Mouse (Mus musculus) layer of hippocampus, postnatal 36 days (tissue): ENCODE measurements around the gene Sgk2. TPM values are rescaled to one million over a fixed set of nuclear protein-coding genes. Genes with fewer than 3 reads are reported as not detected.
"Not testable (repeated sequence)": the region's sequence is repeated elsewhere in the genome, so short reads cannot be mapped to it uniquely, and the experiment has no call there.

Experiments used
- DNase-seq, 2 experiments: peaks; one replicate each; pipeline ENCODE4 v3.0.0; 2022
- total RNA-seq, 2 experiments: library from RNA; stranded (reverse); gene quantifications; 2 replicates each; pipeline ENCODE4 v1.2.3; 2021

Sgk2 gene
- total RNA-seq, 2 experiments from 2014 or later = 1.1 to 1.9 TPM

DNA sequence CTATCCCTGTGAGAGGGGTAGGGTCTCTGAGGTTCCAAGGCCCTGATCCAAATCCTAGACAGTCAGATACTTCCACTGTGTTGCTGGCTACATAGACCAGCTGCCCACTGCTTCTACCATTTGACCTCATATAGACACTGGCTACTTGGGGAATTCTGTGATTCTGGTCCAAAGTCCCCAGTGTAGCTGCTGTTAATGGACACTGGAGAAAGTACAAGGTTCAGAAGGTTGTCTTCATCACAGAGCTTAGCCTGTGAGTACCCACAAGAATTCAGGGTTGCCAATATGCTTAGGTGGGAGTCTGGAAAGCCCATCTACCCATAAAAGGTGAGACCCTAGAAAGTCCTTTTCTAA lies 4.9 kb downstream of the Sgk2 start:
- no peak for DNase-seq

DNA sequence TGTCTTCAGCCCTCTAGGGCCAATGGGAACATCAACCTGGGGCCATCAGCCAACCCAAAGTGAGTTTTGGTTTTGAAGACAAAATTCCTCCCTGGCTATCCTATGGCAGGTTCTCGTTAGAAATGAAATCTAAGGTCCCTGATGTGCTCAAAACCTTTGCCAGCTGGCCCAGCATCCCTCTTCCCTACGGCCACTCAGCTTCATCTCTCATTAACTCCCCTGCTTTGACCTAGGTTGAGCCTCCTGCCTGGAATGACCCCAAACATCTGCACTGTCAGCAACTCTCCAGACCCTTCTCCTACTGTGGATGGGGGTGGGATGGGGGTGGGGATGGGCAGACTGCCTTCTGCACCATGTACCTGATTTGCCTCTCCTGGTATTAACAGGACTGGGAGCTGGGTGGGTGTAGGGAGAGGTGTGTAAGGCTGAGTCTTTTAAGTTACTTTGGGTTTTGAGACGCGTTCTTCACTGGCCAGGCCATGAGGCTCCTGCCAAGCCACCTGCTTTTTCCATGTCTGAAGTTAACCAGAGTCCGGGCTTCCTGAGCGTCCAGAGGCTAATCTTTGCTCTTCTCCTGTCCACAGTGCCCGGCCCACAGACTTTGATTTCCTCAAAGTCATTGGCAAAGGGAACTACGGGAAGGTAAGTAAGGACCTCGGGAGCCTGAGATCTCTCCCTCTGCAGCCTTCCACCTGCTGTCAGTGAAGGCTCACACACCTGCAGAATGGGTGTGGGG lies 6.9 kb downstream of the Sgk2 start:
- DNase-seq = no peak

DNA sequence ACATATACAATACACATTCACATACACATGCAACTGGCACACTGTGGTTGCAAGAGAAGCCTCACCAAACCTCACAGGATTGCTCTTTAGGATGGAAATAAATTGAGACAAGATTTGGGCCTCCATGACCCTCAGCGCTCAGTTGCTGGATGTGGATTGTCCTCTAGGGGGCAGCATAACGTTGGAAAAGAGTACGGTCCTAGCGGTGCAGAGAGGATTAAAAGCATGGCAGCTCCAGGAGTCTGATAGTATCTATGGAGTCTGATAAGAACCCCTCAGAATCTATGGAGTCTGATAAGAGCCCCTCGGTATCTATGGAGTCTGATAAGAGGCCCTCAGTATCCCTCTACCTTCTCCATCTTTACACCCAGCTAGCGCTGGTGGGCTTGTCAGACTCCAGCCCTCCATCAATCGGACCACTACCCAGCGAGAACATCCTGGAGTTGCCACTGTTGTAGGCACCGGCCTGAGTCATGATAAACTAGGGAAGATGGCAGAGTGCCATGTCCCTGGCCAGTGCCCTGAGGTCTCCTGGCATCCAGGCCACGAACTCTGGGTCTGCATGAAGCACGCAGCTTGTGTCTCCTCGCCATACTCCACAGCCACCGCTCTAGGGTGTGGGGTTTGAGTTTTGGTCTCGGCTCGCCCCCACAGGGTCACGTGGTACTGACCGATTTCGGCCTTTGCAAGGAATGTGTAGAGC lies 11.5 kb downstream of the Sgk2 start:
- DNase-seq = peak; percentile 45 to 66

DNA sequence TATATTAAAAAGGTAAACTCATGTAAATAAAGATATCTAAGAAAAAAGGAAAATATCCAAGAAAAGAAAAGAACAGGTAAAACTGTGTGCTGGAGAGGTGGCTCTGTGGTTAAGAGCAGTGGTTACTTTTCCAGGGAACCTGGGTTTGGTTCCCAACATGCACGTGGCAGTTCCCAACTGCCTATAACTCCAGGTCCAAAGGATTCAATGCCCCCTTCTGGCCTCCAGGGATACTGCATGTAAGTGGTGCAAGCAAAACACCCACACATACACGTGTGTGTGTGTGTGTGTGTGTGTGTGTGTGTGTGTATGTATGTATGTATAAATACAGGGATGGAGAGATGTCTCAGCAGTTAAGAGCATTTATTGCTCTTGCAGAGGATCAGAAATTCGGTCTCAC lies 12.6 kb downstream of the Sgk2 start:
- DNase-seq = no peak

DNA sequence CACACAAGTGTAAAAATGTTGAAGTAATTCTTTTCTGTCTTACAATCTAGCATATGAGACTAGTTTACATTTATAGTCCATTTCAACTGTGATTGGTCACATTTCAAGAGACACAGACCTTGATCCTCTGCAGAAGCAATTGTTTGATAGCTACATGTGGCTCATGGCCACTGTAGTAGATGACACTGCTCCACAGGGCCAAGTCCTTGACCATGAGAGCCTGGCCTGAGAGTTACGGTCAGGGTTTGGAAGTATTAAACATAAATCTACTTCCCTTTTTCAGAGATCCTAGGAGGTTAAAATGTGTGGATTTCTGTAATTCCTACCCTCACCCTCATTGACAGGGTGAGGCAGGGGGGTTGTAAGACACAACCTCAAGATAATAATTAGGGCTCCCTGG lies 13.9 kb downstream of the Sgk2 start:
- no peak for DNase-seq

DNA sequence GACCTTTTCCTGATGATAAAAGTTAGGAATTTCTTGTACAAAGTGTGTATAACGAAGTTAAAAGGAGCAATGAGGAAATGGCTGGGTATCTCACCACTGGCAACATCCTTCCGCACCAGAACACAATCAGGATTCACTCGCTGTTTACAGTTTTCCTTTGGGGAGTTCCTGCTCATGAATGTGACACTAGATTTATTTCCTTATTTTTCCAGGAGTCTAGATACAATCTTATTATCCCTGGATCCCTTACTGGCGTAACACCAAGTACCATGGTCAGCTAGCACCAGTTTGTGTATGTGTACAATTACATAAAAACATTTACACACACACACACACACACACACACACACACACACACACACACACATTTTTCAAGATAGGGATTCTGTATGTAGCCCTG lies 20.2 kb downstream of the Sgk2 start:
- DNase-seq = no peak

DNA sequence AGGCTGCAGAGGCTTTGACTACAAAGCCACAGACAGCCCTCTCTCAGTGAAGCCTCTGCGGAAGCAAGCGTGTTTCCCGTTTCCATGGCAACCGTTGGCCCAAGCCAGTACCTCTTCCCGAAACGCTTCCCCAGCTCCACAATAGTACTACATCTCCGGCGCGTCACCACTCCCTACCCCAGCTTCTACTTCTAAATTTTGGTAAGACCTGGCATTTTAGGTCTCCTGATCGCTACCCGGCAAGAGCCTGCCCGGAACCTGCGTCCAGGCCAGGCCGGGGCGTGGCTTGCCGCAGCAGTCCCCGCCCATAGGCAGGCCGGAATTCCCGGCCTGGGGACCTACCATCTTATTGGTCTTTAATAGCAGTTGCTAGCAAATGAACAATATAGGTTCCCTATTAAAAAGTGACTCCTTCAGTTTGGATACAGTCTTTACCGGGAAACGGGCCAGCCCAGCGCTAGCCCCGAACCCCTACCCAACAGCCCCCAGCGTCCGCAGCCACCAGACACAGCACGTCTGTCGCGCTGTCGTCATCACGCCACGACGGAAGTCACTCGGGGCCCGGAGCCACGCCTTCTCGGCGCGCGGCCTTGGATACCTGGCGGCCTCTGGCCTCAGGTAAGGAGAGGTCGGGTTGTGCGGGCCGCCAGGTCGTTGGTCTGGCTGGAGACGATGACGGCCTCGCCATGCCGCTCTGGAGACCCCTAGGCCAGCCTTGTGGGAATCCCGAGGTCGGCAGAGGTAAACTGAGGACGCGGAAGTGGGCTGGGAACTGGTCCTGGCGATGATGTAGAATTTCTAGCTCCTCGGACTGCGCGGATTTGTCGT lies 30.0 kb downstream of the Sgk2 start, which contains the start of gene Ift52:
Ift52 (plus strand) TSS at position 439 of the 828 bp plus-strand sequence.
- peak; percentile 91 to 95 for DNase-seq

DNA sequence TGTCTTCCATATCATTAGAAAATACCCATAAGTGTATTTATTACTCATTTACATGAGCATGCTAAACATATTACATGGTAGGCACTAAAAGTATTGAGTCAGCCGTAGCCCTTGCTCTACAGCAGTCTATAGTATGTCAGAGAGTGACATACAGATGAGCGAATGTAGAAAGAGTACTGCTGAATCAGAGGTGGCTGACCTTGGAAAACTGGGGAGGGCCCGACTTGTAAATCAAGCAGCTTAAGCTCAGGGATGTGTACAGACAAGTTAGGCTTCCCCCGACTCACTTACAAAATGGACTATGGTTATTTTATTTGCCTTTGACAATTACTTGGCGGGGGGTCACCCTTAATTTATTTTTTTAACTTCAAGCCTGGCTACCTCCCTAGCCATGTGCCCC lies 44.2 kb downstream of the Sgk2 start:
- no peak for DNase-seq

DNA sequence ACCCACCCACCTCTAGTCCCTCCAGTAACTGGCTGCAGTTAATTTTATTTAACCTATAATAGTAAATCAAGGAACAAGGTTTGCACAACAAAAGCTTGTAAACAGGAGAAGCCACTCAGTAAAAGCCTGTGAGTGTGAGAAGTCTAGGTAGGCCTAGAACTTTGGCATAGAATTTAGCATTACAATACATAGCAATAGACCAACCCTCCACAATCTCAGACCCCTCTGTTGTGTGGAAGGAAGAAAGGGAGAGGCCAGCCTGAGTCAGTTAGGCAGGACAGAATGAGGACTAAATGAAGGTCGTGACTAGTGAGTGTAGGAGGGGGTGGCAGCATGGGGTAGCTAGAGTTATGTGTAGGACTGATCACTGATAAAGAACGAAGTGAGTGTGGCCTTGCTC lies 44.6 kb downstream of the Sgk2 start:
- no peak for DNase-seq

DNA sequence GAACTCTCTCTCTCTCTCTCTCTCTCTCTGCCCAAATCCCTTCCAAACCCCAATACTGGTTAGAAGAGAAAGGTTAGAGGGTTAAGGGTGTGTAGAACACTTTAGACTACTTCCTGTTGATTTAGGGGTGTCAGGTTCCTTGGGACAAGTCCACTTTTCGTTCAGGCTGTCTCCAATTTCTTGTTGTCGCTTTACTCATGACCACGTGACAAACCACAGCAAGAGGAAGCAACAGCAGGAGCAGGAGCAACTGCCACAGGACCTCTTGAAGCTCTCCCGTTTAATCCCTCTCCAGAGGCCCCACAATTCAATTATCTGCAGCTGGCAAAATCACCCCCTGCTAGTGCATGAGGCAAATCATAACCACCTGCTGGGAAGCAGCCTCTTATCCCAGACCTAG lies 45.5 kb downstream of the Sgk2 start:
- DNase-seq = no peak

DNA sequence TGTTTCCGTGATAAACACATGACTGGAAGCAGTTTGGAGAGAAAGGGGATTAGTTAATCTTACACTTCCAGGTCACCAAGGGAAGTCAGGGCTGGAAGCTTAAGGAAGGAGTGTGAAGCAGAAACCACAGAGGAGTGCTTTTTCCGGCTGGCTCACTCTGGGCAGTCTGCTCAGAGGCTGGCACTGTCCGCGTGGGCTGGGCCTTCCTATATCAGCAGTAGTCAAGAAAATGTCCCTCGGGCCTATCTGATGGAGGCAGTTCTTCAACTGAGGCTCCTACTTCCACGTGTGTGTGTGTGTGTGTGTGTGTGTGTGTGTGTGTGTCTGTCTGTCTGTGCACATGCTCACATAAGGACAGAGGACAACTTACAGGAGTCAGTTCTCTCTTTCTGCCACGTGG lies 52.8 kb downstream of the Sgk2 start:
- DNase-seq = no peak

DNA sequence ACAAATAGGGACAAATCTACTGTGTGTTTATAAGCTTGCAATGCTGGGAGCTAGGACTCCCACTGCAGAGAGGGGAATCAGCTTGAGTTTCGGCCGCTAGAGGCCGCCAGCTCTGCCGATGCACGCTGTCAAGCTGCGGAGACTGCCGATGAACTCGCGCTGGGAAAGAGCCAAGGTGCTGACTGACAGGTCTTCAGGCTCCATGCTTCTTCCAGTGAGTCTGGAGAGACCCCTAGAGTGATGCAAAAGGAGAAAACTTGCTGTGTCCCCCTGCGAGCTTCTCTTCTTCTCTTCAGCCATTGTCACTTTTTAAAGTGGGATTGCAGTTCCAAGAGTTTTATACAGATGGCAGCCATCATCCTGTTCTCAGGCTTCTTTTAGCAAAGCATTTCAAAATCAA lies 61.0 kb downstream of the Sgk2 start:
- peak; percentile 74 for DNase-seq

DNA sequence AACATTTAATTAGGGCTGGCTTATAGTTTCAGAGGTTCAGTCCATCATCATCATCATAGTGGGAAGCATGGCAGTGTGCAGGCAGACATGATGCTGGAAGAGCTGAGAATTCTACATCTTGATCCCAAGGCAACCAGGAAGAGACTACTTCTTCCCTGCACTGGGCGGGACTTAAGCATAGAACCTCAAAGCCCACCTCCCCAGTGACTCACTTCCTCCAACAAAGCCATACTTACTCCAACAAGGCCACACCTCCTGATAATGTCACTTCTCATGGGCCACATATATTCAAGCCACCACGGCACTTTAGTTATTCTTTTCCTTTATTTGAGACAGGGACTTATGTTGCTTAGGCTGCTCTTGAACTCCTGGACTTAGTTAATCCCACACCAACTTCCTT lies 62.0 kb downstream of the Sgk2 start:
- no peak for DNase-seq

DNA sequence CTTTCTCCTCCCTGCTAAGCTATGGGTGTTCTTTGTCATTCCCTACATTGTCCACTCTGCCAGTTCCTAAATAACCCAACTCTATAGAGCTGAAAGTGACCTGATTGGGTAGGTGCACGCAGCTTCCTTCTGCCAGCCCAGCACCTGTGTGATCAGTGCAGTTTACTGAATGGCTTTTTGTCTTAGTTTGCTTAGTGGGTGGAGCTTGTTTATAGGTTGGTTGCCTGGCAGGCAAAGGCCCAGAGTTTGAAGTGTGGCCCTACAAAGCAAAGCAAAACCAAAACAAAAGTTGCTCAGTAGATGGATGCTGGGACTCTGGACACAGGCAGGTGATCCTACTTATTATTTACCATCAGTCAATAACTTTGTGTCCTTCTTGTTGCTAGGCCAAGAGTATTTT lies 64.6 kb downstream of the Sgk2 start:
- DNase-seq = no peak

DNA sequence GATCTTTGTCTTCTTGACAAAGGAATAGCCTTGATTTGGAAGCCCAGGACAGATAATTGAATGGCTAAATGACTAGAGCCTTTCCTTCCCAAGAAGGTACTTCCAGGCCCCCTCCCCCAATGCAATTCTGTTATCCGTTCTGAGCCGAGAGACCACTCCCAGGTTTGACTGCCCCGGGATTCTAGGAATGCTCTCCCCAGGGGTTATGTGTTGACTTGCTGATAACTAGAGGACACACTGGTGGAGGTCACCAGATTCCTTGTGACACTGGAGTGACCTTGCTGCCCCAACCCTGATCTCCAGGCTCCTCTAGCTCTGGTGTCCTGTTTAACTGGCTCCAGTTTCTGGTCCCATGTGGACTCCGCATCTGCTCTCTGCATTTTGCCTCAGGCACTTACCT lies 65.0 kb downstream of the Sgk2 start:
- no peak for DNase-seq

DNA sequence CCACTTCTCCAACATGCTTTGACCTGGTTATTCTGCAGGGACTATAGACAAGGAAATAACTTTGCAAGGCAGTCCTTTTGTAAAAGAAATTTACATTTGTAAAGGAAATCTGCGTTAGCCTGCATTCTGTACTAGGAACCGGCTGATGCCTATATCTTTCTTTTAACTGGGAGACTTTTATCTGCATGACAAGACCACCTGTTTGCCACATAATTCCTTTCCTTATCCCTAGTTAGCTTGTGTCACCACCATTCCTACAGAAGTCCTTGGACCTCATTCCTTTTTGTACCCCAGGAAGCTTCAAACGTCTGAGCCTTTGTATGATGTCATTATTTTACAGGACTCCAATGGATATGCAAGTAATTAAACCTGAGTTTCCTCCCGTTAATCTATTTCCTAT lies 65.7 kb downstream of the Sgk2 start:
- no peak for DNase-seq

DNA sequence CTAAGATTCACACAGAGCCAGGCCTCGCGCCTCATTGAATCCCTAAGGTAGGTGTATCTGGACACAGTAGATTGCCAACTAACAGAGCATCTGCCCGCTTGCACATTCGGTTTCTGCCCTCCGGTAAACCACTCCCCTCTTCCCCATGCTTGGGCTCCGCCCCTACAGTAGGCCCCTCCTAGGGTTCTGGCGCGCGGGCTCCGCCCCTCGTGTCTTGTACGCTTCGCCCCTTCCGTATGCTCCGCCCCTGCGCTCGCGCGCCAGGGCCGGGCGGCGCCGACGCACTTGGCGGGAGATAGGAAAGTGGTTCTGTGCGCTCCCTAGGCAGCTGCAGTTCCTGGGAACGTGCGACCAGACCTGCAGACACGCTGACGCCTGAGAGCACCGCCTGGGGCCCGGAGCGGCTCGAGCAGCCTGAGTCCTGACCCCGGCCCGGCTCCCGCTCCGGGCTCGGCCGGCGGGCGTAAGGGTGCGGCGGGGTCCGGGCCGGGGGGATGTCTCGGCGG lies 67.3 kb downstream of the Sgk2 start, which contains the start of gene Mybl2:
Mybl2 (plus strand) TSS at position 353 of the 506 bp plus-strand sequence.
- peak; percentile 79 to 80 for DNase-seq

DNA sequence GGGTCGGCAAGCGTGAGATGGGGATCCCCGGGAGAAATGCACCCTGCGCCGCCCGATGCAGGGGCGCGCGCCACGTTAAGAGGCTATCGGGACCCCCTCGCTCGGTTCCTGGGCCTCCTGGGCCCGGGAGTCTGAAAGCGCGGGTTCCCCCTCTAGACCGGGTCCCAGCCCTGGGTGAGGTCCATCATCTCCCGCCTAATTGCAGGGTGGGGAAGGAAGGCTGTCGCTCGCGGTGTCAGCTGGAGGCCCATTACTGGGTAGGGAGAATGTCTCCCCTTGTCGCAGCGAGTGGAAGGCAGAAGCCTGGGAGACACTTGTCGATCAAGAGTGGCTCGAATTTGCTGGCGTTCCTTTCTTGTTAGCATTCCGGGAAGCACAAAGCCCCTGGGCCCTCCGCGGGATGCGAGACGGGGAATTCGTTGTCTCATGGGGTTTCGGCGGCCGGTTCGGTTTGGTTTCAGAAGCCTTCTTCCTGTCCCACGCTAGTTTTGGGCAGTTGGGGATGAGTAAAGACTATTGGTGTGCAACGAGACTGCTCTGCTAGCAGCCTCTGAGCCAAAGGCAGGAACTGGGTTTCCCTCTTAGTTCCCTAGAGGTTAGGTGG lies 67.9 kb downstream of the Sgk2 start:
- DNase-seq = no peak

DNA sequence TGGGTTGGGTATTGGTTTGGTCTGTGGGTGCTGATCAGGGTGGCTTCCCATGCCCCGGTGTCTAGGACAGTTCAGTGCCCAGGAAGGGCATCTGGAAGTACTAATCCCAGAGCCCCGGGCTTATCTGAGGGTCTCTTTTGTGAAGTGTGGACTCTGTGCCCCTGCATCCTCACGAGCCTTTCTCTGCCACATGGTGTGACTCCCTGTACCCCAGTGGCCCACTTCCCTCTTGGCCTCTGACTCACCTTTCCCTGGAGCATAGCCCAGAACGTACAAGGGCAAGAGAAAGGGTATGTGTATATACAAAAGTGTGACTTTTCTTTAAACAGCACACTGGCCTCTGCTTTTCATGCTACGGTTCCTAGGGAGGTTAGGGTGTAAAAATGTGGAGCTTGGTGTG lies 68.6 kb downstream of the Sgk2 start:
- DNase-seq = no peak

DNA sequence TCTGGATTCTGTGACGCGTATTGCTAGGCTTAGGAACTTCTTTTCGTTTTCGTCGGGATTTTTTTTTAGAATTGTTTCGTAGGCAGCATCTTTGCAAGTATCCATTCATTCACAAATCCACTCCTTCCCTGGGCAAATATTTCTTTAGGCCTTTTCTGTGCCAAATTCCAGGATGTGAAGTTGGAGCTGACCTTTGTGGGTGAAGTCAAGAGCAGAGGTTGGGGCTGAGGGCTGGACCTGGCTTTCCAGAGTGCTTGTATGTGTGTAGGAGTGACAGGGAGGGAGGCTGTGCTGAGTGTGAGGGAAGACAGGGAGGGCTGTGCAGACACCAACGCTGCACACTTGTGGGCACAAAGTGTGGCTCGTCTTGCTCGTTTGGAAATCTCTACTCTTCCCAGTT lies 69.5 kb downstream of the Sgk2 start:
- DNase-seq = no peak

DNA sequence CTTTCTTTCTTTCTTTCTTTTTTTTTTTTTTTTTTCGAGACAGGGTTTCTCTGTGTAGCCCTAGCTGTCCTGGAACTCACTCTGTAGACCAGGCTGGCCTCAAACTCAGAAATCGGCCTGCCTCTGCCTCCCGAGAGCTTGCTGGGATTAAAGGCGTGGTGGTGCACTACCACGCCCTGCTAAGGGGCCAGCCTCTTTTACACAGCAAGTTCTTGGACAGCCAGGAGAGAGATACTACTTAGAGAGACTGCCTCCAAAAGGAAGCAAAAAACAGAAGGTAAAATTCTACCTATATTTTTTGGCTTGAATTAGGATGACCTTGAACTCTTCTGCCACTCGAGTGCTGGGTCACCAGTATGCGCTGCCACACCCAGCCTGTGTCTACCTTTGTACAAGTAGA lies 71.9 kb downstream of the Sgk2 start:
- DNase-seq = not testable (repeated sequence)

DNA sequence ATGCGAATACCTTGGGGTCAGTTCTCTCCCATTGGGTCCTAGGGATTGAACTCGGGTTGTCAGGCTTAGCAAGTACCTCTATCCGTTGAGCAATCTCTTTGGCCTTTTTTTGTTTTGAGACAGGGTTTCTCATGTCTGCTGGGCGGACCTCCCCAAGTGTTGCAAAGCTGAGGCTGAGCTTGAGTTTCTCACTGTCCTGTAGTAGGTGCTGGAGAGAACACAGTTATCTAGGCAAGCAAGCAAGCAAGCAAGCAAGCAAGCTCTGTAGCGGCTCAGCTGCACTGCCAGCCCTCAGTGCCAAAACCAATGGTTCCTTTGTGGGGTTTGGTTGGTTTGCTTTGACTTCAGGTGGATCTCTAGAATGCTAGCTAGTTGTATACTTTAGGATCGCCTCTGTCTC lies 73.5 kb downstream of the Sgk2 start:
- no peak for DNase-seq
